Mouse (Mus musculus) heart, postnatal 0 days (tissue): ENCODE measurements at regions not wholly inside any gene's neighbourhood (a gene's known extent, or its start where the extent isn't known, plus 50 kb on each side); places are given as distances from the start of the nearest gene placed in this dataset.

Experiments used
- CTCF ChIP-seq: IDR thresholded peaks from 2 replicates; pipeline ENCODE4 v1.5.1; 2016; ENCODE audit warnings: antibody characterized with exemption, control low read depth, low read depth
- EP300 ChIP-seq: IDR thresholded peaks from 2 replicates; pipeline ENCODE4 v1.6.1; 2016; ENCODE audit warnings: antibody characterized with exemption, low read depth

GRCm38 (mm10) chr14:48907403-48907973 is 158.4 kb upstream of the Ap5m1 start:
- TF ChIP-seq CTCF (no peak), EP300 (no peak)
